Mouse (Mus musculus) hindbrain, embryonic 16.5 days (tissue): Measurements from ENCODE around the gene Mgl2. TPM values are rescaled to one million over a fixed set of nuclear protein-coding genes. Genes with fewer than 3 reads are reported as not detected.
"Not testable (repeated sequence)": the region's sequence is repeated elsewhere in the genome, so short reads cannot be mapped to it uniquely, and the experiment has no call there.

Source experiments
- ATAC-seq: fragments of 200-750 bp; cut with Nextera tagmentation; 2 replicates; pipeline ENCODE4 v1.8.0; 2017; ENCODE audit warnings: moderate TSS enrichment, moderate library complexity
- H3K27ac ChIP-seq: fragments of 300-500 bp; sonication (generic); 2 replicates; pipeline ENCODE4 v1.5.1; 2014; ENCODE audit warnings: low read depth, mild to moderate bottlenecking, control low read depth, low read length, moderate library complexity
- H3K27me3 ChIP-seq: fragments of 300-500 bp; sonication (generic); replicated peaks from 2 replicates; pipeline ENCODE4 v1.6.1; 2014; ENCODE audit warnings: low read length; ENCODE audit not compliant: control insufficient read depth, insufficient read depth
- H3K36me3 ChIP-seq: fragments of 300-500 bp; sonication (generic); 2 replicates; pipeline ENCODE4 v1.6.1; 2014; ENCODE audit warnings: mild to moderate bottlenecking, low read length, moderate library complexity, mixed read lengths; ENCODE audit not compliant: control insufficient read depth, insufficient read depth
- H3K4me1 ChIP-seq: fragments of 300-500 bp; sonication (generic); 2 replicates; pipeline ENCODE4 v1.6.1; 2014; ENCODE audit warnings: low read depth, low read length; ENCODE audit not compliant: control insufficient read depth, insufficient read depth
- H3K4me2 ChIP-seq: fragments of 300-500 bp; sonication (generic); 2 replicates; pipeline ENCODE4 v1.6.1; 2014; ENCODE audit warnings: mild to moderate bottlenecking, low read length, control low read depth, moderate library complexity
- H3K4me3 ChIP-seq: fragments of 300-500 bp; sonication (generic); 2 replicates; pipeline ENCODE4 v1.5.1; 2014; ENCODE audit warnings: mild to moderate bottlenecking, low read length, control low read depth, moderate library complexity
- H3K9ac ChIP-seq: fragments of 300-500 bp; sonication (generic); 2 replicates; pipeline ENCODE4 v1.6.1; 2014; ENCODE audit warnings: low read depth, mild to moderate bottlenecking, control low read depth, low read length, moderate library complexity
- H3K9me3 ChIP-seq: fragments of 300-500 bp; sonication (generic); 2 replicates; pipeline ENCODE4 v1.6.1; 2014; ENCODE audit warnings: mild to moderate bottlenecking, low read length, moderate library complexity; ENCODE audit not compliant: control insufficient read depth
- WGBS: fragments of 180-500 bp; shearing (Covaris S2); extraction: QIAGEN DNeasy Blood & Tissue Kit; methylation state at CpG from one replicate; pipeline ENCODE4 v1.1.7; 2014; 5-methylcytosine and 5-hydroxymethylcytosine counted together
- polyA plus RNA-seq: library from polyadenylated mRNA; unstranded; fragments of >200 nt; fragmentation: Nextera tagmentation; extraction: Ambion mirVana; gene quantifications from 2 replicates; pipeline ENCODE4 v1.2.1, GENCODE M21; 2015

Gene Mgl2
- polyA plus RNA-seq, 1 experiment from 2014 or later: 1.2 TPM

DNA sequence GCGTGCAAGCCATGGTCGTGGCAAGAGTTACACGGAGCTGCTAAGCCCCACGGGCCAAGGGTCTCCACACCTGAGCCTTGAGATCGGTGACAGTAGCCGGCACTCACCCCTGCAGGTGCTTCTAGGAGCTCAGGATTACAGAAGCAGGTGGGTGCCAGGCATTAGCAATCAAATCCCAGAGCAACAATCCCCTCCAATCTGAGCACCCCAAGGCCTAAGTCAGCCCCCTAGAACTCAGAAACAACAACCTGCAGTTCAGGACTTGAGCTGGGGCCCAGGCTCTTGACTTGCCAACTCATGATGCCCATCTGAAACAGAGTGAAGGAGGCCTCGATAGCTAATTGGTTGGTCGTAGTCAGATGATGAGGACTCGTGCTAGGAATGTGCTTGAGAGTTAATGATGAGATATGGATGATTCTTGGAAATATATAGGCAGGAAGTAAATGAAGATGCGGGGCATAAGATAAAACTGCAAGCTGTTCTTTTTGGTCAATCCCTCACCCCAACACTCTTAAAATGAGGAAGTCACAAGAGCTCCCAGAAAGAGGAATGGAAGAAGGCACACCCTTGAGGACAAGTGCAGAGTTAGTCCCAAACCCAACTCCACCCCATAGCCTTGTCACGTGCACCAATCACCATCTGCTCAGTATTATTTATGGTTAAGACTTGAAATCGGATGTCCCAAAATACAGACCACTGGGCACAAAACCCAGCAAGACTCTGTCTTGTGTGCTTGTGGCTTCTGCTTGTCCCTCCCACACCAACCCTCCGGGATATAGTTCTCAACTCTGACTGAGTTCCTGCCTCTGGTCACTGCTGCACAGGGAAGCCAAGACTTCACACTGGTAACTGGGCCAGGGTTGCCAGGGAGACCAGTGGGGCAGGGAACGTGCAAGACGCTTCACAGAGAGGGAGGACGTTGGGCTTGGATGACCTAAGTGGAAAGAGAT, 36.1 kb downstream of the Mgl2 start:
- WGBS: 74% methylated on average over 16 of the region's 16 CpGs
- no peak overlapping the region for H3K27ac ChIP-seq
- H3K4me2 ChIP-seq: no peak overlapping the region
- H3K9ac ChIP-seq: no peak overlapping the region
- no peaks in the 10 kb centered on the region for H3K4me1 ChIP-seq
- no peaks in the 10 kb centered on the region for H3K9me3 ChIP-seq
- no peak overlapping the region for H3K4me3 ChIP-seq
- no peaks in the 10 kb centered on the region for H3K36me3 ChIP-seq
- no peak for ATAC-seq
- H3K27me3 ChIP-seq: no peaks in the 10 kb centered on the region

DNA sequence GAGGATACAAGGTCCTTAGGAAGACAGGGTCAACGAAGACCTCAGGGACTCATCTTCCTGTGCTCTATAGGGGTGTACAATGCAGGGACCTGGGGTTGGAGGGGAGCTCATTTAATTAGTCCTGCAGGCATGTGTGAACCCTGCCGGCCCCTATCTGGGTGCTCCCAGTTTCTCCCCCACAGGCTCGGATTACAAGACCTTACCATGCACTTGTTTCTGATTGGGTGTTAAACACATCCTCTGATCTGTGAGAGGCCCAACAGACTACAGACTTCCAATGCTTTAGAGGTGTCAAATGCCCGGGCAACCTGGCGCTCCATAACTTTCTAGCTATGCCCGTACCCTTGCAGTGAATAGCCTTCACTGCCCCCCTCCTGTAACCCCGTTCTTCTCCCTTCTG, 38.0 kb downstream of the Mgl2 start:
- Histone ChIP-seq H3K9ac (no peak overlapping the region), H3K27me3 (no peaks in the 10 kb centered on the region), H3K27ac (no peak overlapping the region), H3K4me2 (no peak overlapping the region), H3K36me3 (no peaks in the 10 kb centered on the region), H3K4me1 (no peaks in the 10 kb centered on the region), H3K4me3 (no peak overlapping the region), H3K9me3 (no peaks in the 10 kb centered on the region)
- WGBS: 75% methylated on average over 7 of the region's 7 CpGs
- ATAC-seq: no peak

DNA sequence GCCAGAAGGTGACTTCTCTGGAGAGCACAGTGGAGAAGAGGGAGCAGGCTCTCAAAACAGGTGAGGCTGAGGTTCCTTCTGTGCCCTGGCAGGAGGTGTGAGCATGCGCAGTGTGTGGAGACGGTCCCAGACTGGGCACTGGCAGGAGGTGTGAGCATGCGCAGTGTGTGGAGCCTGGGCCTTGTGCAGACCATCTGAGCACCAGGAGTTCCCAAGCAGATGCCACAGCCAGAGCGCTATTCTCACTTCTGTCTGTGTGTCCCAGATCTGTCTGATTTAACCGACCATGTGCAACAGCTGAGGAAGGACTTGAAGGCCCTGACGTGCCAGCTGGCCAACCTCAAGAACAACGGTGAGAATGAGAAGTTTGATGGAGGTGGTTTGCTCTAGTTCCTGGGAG, 39.3 kb downstream of the Mgl2 start:
- H3K4me2 ChIP-seq, H3K36me3 ChIP-seq, H3K27me3 ChIP-seq, H3K4me1 ChIP-seq, ATAC-seq, H3K9ac ChIP-seq, H3K4me3 ChIP-seq, H3K27ac ChIP-seq, H3K9me3 ChIP-seq: not testable (repeated sequence)
- WGBS: 91% methylated on average over 7 of the region's 7 CpGs

DNA sequence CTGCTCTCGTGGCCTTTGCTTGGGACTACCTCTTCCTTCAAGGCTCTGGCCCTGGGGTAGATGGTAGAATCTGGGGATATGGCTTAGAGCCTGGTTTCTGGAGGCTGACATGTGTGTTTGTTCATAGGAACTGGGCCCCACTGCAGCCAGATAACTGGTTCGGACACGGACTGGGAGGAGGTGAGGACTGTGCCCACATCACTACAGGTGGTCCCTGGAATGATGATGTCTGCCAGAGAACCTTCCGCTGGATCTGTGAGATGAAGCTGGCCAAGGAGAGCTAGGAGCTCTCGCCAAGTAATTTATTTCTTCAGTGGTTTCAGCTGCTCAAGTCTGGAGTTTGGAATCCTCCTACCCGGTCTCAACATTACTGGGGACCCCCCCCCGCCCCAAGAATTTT, 40.2 kb downstream of the Mgl2 start:
- ATAC-seq: no peak
- Histone ChIP-seq H3K9ac (no peak overlapping the region), H3K4me3 (no peak overlapping the region), H3K4me1 (no peaks in the 10 kb centered on the region), H3K9me3 (no peaks in the 10 kb centered on the region), H3K4me2 (no peak overlapping the region), H3K36me3 (no peaks in the 10 kb centered on the region), H3K27ac (no peak overlapping the region), H3K27me3 (no peaks in the 10 kb centered on the region)
- WGBS: 71% methylated on average over 7 of the region's 7 CpGs

DNA sequence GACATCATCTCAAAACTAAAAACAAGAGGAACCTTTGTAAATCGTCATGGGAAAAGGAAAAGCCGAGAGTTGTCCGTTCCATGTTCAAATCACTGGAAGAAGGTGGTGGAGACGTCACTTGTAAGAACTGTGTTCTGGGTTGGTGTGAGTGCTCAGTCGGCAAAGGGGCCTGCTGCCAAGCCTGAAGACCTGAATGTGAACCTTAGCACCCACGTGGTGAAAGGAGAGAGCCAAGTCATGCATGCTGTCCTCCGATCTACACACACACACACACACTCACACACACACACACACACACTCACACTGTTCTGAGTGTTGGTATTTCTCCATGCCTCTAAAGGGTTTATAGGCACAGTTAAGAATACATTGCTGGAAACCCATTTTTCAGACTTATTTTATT, 41.1 kb downstream of the Mgl2 start:
- Histone ChIP-seq H3K27me3 (no peaks in the 10 kb centered on the region), H3K36me3 (no peaks in the 10 kb centered on the region), H3K27ac (no peak overlapping the region), H3K9me3 (0 out of 2 replicates have a peak, but pooled peaks cover 2% of the 10 kb centered on the region), H3K9ac (no peak overlapping the region), H3K4me2 (no peak overlapping the region), H3K4me3 (no peak overlapping the region), H3K4me1 (no peaks in the 10 kb centered on the region)
- WGBS: 83% methylated on average over 7 of the region's 7 CpGs
- ATAC-seq: no peak

DNA sequence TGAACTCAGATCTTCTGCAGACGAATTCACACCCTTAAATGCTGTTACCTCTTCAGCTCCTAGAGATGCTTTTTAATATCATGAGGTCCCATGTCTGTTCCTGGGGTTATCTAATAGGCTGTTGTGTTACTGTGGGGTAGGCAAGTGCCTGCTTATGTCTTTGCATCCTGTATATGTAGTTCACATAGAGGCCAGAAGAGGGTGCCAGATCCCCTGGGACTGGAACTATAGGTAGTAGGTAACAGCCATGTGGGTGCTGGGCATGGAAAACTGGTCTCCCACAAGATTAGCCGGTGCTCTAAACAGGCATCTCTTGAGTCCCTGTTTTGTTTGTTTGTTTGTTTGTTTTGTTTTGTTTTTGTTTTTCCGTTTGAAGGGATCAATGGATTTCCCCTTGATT, 41.7 kb downstream of the Mgl2 start:
- ATAC-seq: no peak
- Histone ChIP-seq H3K27ac (no peak overlapping the region), H3K36me3 (no peaks in the 10 kb centered on the region), H3K9ac (no peak overlapping the region), H3K4me2 (no peak overlapping the region), H3K9me3 (0 out of 2 replicates have a peak, but pooled peaks cover 2% of the 10 kb centered on the region), H3K4me1 (no peaks in the 10 kb centered on the region), H3K4me3 (no peak overlapping the region), H3K27me3 (no peaks in the 10 kb centered on the region)
- WGBS: 62% methylated on average over 3 of the region's 3 CpGs

DNA sequence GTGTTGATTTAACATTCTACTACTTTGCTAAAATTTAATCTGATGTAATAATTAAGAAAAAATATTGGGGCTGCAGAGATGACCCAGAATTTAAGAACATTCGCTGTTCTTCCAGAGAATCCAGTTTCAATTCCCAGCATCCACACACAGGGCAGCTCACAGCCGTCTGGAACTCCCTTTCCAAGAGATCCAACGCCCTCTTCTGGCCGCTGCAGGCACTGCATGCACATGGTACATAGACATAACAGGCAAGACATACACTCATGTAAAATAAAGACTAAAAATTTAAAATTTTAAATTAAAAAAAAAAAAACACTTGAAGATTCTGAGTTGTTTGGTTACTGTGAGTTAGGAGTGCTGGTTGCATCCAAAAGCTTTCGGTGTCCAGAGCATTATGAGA, 42.2 kb downstream of the Mgl2 start:
- H3K27me3 ChIP-seq: no peaks in the 10 kb centered on the region
- H3K9me3 ChIP-seq: 0 out of 2 replicates have a peak, but pooled peaks cover 2% of the 10 kb centered on the region
- no peak overlapping the region for H3K4me2 ChIP-seq
- no peak overlapping the region for H3K27ac ChIP-seq
- no peaks in the 10 kb centered on the region for H3K4me1 ChIP-seq
- no peak overlapping the region for H3K4me3 ChIP-seq
- no peak for ATAC-seq
- H3K9ac ChIP-seq: no peak overlapping the region
- H3K36me3 ChIP-seq: no peaks in the 10 kb centered on the region
- 58% methylated on average over 5 of the region's 5 CpGs for WGBS

DNA sequence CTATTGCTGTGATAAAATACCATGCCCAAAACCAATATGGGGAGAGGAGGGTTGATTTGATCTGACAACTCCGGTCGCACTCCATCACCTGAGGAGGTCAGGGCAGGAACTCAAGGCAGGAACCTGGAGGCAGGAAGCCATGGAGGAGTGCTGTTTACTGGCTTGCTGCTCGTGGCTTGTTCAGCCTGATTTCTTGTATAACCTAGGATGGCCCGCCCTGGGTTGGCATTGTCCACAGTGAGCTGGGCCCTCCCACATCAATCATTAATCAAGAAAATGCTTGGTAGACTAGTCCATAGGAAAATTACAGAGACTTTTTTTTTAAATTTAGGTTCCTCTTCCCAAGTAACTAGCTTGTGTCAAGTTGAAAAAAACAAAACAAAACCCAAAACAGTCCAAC, 44.4 kb downstream of the Mgl2 start:
- Histone ChIP-seq H3K4me2 (no peak overlapping the region), H3K9me3 (0 out of 2 replicates have a peak, but pooled peaks cover 2% of the 10 kb centered on the region), H3K9ac (no peak overlapping the region), H3K4me1 (no peaks in the 10 kb centered on the region), H3K27ac (no peak overlapping the region), H3K27me3 (no peaks in the 10 kb centered on the region), H3K4me3 (no peak overlapping the region), H3K36me3 (no peaks in the 10 kb centered on the region)
- 83% methylated on average over 4 of the region's 4 CpGs for WGBS
- ATAC-seq: no peak

DNA sequence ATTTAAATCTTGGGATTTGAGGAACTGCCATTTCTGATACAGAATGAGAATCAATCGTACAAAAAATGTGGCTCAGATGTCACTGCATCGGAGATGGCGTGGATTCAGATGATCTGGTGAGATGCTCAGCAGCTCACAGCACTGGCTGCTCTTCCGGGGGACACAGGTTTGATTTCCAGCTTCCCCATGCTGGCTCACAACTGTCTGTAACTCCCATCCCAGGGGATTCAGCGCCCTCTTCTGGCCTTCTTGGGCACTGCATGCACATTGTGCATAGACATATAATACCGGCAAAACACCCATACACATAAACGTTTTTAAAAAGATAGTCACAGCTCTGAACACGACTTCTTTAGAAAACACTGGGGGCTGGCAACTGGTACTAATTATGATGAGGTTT, 47.5 kb downstream of the Mgl2 start:
- H3K4me3 ChIP-seq: no peak overlapping the region
- 75% methylated on average over 8 of the region's 8 CpGs for WGBS
- H3K4me2 ChIP-seq: no peak overlapping the region
- no peak for ATAC-seq
- no peaks in the 10 kb centered on the region for H3K4me1 ChIP-seq
- no peak overlapping the region for H3K27ac ChIP-seq
- H3K9me3 ChIP-seq: 0 out of 2 replicates have a peak, but pooled peaks cover 2% of the 10 kb centered on the region
- no peaks in the 10 kb centered on the region for H3K36me3 ChIP-seq
- H3K9ac ChIP-seq: no peak overlapping the region
- no peaks in the 10 kb centered on the region for H3K27me3 ChIP-seq
